Mouse (Mus musculus): ENCODE results near the gene Bbs12.
A peak's percentile ranks its signal among the peaks of the same experiment; 100 is the strongest.

Gene Bbs12

DNA sequence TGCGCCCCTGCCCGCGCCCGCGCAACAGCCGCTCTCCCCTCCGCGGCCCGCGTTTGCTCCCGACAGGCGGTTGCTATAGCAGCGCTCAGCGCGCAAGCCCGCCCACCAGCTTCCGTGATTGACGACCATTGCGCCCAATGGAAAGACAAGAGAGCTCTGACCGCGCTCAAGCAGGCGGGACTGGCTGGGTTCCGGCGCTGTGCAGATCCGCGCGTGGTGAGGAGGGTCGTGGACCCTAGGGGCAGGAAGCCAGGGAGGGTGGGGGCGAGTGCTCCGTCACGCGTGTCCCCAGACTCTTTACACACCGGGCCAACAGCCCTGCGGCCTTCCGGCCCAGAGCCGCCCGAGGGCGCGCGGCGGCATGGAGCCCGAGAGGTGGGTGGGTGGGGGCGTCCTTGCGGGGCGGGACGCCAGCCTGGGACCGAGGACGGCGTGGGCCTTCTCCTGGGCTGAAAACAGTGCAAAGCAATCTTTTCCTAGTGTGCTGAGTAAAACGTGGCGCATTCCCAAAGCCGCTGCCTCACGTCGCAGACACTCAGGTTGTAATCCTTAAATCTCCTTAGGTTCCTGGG lies at the start of gene Bbs12, which contains the start of gene Cetn4:
Gene Bbs12 (plus strand): TSS at position 185 of the 572 bp plus-strand sequence.
Gene Cetn4 (minus strand): TSS at position 339 of the 572 bp plus-strand sequence.
- peak; percentile 95 for DNase-seq

GRCm38 (mm10) chr3:37268338-37268737 lies 44.0 kb upstream of the Bbs12 start:
- no peak for DNase-seq

DNA sequence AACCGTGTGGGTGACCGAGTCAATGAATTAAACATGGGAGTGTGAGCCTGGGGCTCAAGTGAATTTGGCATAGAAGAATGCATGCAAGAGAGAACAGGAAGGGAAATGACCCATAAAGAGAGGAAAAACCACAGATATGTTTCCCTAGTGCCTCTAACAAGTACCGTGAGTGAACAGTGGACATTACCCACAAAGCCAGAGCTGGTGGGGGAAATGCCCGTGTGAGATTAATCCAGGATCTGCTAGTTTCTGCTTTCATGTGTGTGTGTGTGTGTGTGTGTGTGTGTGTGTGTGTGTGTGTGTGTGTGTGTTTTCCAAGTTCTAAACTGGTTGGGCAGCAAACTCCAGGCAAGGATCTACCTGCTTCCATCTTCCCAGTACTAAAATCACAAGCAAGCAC lies 42.4 kb upstream of the Bbs12 start:
- no peak for DNase-seq

DNA sequence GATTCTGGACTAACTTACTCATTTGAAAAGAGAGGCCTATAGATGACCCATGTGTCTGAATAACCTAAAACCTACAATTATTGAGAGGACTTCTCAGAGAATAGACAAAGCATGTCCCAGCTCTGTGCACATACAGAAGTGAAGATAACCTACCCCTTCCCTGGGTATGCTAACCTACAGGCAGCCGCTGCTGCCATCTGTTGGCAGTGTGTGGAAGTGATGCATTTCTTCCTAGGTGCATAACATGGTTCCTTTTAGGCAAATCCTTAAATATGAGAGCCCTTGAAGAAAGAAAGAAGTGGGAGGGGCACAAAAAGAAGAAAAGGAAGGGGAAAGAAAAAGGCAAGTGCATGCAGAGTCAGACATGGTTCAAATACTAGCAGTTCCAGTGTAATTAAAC lies 41.1 kb upstream of the Bbs12 start:
- DNase-seq = peak; percentile 67 to 69

GRCm38 (mm10) chr3:37273092-37273491 lies 39.3 kb upstream of the Bbs12 start:
- no peak for DNase-seq

- DNase-seq = no peak
Measured at GRCm38 (mm10) chr3:37274661-37275060, 37.7 kb upstream of the Bbs12 start.

DNA sequence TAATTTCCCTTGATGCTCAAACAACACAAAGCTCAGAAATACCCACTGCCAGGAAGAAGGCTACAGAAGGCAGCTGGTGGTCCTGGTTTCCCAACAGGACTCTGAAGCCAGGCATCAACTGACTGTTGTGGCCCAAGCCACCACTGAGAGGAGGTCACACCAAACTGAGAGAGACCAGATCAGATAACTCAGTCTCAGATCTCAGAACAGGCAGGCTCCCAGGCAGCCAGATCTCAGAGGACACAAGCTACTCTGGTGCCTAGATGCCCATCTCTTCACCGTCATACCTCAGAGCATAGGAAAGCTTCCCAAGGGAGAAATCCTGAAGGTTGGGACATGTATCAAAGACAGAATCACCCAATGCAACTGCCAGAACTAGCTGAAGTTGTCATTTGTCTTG lies 32.1 kb upstream of the Bbs12 start:
- peak in 1 of 2 experiments; percentile 7 for DNase-seq

GRCm38 (mm10) chr3:37280871-37281270 lies 31.5 kb upstream of the Bbs12 start:
- DNase-seq = peak; percentile 49

DNA sequence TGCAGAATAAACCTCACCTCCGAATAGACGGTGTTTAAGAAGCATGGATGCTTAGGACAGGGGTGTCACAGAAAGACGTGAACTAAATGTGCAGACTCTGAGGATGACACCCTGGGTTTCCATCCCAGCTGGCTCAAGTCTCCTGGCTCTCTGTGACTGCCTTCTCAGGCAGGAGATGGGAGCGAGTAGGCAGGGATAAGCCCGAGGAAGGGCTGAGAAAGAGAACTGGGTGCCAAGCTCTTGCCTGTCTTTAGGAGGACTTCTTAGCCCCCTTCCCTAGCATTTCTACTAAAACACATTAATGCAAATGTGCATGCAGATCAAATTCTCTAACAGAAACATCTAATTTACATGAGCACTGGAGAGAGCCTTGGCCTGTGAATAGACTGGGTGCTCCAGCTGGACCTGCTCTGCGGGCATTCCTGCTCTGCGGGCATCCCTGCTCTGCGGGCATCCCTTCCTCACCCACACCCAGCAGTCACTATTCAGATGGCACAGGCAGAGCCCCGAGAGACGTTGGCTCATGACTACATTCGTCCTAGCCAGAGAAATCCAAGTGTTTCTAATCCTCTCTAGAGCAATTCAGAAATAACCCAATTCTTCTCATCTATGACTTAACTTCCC lies 29.9 kb upstream of the Bbs12 start:
- DNase-seq = no peak

GRCm38 (mm10) chr3:37283234-37283633 lies 29.1 kb upstream of the Bbs12 start:
- DNase-seq = no peak

- DNase-seq = no peak
Measured at GRCm38 (mm10) chr3:37289237-37289636, 23.1 kb upstream of the Bbs12 start.

- DNase-seq = no peak
Measured at GRCm38 (mm10) chr3:37290881-37291541, 21.3 kb upstream of the Bbs12 start.

GRCm38 (mm10) chr3:37291929-37292328 lies 20.4 kb upstream of the Bbs12 start:
- no peak for DNase-seq

GRCm38 (mm10) chr3:37292654-37293053 lies 19.7 kb upstream of the Bbs12 start:
- DNase-seq = no peak

- DNase-seq = no peak
Measured at GRCm38 (mm10) chr3:37299470-37299869, 12.9 kb upstream of the Bbs12 start.

DNA sequence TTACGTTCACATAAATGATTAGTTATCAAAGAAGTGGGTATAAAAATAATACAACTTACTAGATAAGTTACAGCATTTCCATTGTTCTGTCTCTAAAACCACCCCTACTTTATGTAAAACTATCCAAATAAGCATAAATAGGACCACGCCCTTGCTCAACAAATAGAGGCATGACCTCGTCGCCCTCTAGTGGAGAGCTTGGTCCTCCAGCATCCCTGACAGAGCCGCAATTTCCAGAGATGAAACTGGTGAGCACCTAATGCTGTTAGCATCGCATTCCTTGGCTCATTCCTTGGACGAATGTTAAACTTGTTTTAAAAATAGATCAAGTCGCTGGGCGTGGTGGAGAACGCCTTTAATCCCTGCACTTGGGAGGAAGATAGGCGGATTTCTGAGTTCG lies 9.7 kb upstream of the Bbs12 start:
- peak; percentile 69 to 72 for DNase-seq

GRCm38 (mm10) chr3:37303392-37304139 lies 8.8 kb upstream of the Bbs12 start:
- no peak for DNase-seq

DNA sequence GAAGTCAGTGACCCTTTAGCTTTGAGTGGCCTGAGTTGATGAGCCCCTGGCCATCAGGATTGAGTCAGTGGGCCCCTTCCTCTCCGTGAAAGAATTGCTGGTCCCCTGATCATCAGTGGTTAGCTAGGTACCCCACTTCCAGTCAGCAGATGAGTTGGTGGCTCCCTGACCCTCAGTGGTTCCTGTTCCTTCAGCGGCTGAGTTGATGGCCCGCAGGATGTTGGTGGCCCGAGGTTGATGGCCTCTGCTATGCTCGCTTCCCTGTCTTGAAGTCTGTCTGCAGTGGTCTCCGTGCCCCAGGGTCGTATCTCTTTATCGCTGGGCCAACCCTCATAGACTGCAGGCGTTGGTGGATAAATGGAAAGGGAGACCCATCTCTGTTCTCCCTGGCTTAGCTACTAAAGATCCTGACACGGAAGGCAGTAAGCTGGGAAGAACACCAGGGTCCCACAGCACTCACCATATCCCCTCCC lies 421 bp upstream of the Bbs12 start:
- DNase-seq = no peak

DNA sequence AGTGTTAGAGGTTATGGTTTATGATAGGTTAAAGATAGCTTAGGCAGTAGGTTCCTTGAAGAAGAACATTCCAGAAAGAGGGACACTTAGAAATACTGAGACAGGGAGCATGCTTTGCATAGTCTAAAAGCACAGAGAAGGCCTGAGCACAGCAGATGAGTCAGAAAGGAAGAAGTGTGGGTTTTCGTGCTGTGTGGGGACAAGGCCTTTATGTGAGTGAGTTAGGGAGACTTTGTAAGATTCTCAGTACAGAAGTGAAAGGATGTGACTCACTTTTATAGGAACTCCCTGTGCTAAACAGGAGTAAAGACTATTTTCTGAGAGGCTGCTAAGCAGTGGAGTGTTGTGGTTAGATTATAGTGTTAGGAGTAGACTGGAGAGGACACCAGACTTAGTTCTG lies 1.0 kb downstream of the Bbs12 start:
- DNase-seq = peak; percentile 28 to 38

DNA sequence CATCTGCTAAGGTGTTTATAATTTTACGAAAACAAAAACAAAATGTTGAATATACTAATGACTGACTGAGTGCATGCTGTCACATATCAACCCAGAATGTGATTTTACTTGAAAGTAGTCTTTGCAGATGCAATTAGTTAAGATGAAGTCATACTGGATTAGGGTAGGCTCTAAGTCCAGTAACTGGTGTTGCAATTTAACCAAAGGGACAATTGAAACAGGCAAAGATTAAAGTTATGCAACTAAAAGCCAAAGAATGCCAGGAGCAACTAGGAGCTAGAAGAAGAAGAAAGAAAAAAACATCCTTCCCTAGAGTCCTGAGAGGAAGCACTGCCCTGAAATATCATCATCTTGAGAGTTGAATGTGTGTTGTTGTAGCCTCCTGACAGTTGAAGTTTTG lies 3.9 kb downstream of the Bbs12 start:
- no peak for DNase-seq

- DNase-seq = no peak
Measured at GRCm38 (mm10) chr3:37324310-37324709, 12.0 kb downstream of the Bbs12 start.

- DNase-seq = no peak
Measured at GRCm38 (mm10) chr3:37325317-37326112, 13.2 kb downstream of the Bbs12 start.

DNA sequence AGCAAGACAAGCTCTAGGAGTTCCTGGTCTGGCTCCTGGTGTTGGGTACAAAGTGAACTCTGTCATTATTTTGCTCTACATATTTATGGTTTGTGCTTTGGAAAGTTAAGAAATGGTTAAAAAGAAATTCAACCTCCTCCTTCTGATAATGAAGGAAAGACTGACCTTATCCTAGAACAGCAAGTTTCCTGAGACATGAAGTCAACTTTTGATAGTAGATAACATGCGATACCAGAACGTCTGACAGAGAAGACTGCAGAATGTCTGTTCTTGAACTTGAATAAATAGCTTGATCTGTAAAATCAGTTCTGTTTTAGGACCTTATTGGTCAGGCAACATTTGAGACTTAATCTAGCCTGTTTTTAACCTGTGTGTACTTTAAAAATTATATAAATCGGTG lies 14.3 kb downstream of the Bbs12 start:
- no peak for DNase-seq

All from B cell, adult 2 months (primary cell).